Mouse (Mus musculus): ENCODE results near the gene Gja4. TPM values are rescaled to one million over a fixed set of nuclear protein-coding genes. Genes with fewer than 3 reads are reported as not detected.

The Gja4 gene
- polyA plus RNA-seq, 1 experiment from 2014 or later, result 11.4 TPM

DNA sequence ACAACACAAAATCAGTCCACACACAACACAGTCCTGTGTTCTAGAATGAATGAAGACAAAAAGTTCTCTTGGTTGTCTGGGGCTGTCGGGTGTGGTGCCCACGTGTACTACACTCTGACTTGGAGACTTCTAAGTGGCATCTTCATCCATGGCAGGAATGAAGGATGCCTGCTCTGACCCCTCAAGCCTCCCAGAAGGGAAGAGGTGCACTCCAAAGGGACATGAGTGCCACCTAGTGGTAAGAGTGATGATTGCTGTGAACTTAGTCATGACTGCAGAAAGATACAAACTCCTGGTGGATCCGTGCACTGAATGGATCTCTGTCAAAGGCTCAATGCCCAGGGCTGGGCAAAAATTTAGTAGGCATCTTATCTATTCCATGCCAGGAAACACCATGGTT is 5.8 kb upstream of the Gja4 start:
- Histone ChIP-seq H3K9ac (no peak overlapping the region), H3K4me3 (no peak overlapping the region), H3K27ac (no peak overlapping the region), H3K27me3 (peaks cover 4% of the 10 kb centered on the region), H3K4me2 (no peak overlapping the region), H3K4me1 (no peaks in the 10 kb centered on the region), H3K9me3 (replicated peaks) (no peaks in the 10 kb centered on the region), H3K36me3 (ENCODE audit: poor library complexity, severe bottlenecking) (no peaks in the 10 kb centered on the region)
- WGBS, result 5% methylated on average over 3 of the region's 3 CpGs
- peak; percentile 55; the same call in 1 of the 2 replicates for ATAC-seq

DNA sequence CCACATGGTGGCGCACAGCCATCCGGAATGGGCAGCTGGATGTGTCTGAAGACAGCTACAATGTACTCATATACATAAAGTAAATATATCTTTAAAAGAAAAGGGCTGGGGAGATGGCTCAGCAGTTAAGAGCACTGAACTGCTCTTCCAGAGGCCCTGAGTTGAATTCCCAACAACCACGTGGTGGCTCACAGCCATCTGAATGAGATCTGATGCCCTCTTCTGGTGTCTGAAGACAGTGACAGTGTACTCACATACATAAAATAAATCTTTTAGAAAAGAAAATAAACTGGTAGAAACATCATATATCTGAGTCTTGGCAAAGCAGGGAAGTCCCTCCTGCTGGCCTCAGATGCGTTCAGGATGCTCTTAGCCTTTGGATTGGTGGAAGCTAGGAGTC is 3.3 kb upstream of the Gja4 start:
- Histone ChIP-seq H3K9ac (no peak overlapping the region), H3K9me3 (replicated peaks) (no peaks in the 10 kb centered on the region), H3K36me3 (ENCODE audit: poor library complexity, severe bottlenecking) (no peaks in the 10 kb centered on the region), H3K4me2 (no peak overlapping the region), H3K27ac (no peak overlapping the region), H3K4me1 (peaks cover 13% of the 10 kb centered on the region), H3K4me3 (no peak overlapping the region), H3K27me3 (peaks cover 17% of the 10 kb centered on the region)
- ATAC-seq, result no peak
- 49% methylated on average over 4 of the region's 4 CpGs for WGBS

DNA sequence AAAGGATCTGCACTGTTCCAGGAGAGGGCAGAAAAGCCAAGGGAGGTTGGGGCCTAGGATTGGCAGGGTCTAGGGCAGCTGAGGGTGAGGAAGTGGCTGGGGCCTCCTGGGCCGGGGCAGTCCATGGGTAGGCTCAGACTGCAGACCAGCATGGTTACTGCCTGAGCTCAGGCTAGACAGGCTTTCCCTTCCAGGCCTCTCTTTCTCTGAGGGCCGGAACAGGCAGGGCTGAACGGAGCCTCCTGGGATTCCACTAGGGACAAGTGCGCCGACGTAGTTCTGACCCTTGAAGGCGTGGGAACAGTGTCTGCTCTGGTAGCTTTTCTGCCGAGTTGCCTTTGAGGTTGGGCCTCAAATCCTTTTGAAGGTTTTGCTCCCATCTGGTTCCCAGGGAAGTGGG is 1.9 kb upstream of the Gja4 start:
- Histone ChIP-seq H3K4me1 (peaks cover 13% of the 10 kb centered on the region), H3K4me3 (no peak overlapping the region), H3K9ac (no peak overlapping the region), H3K27me3 (peaks cover 24% of the 10 kb centered on the region), H3K36me3 (ENCODE audit: poor library complexity, severe bottlenecking) (no peaks in the 10 kb centered on the region), H3K27ac (no peak overlapping the region), H3K9me3 (replicated peaks) (no peaks in the 10 kb centered on the region), H3K4me2 (no peak overlapping the region)
- ATAC-seq, result no peak
- 88% methylated on average over 8 of the region's 8 CpGs for WGBS

DNA sequence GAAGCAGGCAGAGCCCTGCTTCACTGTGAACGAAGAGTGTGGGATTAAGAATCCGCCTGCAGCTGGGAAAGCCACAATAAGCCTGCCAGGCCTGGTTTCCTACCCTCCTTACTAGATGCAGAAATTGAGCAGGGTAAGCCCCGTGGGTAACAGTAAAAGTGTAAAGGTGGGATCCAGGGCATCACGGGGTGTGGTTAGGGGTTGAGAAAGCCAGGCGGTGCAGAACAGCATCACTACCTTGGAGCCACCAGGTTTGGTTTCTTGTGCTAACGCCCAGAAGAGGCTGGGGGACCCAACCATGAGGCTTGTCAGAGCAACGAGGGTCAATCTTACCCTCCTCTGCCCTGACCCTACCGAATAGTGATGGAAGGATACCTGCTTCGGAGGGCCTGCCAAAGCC is 746 bp upstream of the Gja4 start:
- Histone ChIP-seq H3K9me3 (replicated peaks) (no peaks in the 10 kb centered on the region), H3K4me3 (no peak overlapping the region), H3K27me3 (peaks cover 24% of the 10 kb centered on the region), H3K9ac (no peak overlapping the region), H3K4me2 (peak overlapping the region; percentile 79), H3K4me1 (peaks cover 13% of the 10 kb centered on the region), H3K36me3 (ENCODE audit: poor library complexity, severe bottlenecking) (no peaks in the 10 kb centered on the region), H3K27ac (no peak overlapping the region)
- ATAC-seq, result no peak
- 44% methylated on average over 9 of the region's 9 CpGs for WGBS

DNA sequence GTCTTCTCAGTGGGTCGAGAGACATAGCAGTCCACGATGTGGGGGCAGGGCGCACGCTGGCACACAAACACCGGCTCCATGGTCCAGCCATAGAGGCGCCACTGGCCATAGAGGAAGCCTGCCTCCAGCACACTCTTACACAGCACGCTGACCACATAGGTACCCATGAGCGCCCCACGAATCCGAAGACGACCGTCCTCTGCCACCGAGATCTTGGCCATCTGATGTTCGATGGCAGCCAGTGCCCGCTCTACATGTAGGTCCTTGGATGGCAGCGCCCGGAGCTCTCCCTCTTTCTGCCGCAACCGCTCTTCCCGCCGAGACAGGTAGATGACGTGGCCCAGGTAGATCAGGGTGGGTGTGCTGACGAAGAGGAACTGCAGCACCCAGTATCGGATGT is 1.5 kb downstream of the Gja4 start:
- no peaks in the 10 kb centered on the region for H3K36me3 ChIP-seq (ENCODE audit: poor library complexity, severe bottlenecking)
- H3K4me2 ChIP-seq, result no peak overlapping the region
- H3K9me3 ChIP-seq (replicated peaks), result no peaks in the 10 kb centered on the region
- H3K4me1 ChIP-seq, result peaks cover 13% of the 10 kb centered on the region
- 63% methylated on average over 24 of the region's 24 CpGs for WGBS
- ATAC-seq, result no peak
- peaks cover 24% of the 10 kb centered on the region for H3K27me3 ChIP-seq
- H3K4me3 ChIP-seq, result no peak overlapping the region
- H3K27ac ChIP-seq, result no peak overlapping the region
- H3K9ac ChIP-seq, result no peak overlapping the region

DNA sequence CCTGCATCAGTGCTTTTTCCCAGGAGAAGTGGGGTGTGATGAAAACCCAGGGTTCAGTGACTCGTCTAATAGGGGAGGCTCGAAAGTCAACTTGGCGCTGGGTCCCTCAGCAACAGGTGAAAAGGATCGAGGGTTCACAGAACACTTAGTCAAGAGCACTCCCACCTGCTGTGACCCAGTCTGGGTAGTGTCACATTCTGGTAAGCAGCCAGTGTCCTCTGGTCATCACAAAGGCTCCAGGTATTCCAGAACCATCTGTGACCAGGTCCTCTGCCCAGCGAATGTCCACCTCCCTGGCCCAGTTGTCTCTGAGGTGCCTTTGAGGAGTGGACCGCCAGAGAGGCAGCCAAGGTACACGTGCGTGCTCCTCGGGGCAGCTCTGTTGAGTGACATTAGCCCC is 2.3 kb downstream of the Gja4 start:
- Histone ChIP-seq H3K4me1 (peaks cover 13% of the 10 kb centered on the region), H3K27ac (no peak overlapping the region), H3K4me2 (no peak overlapping the region), H3K4me3 (no peak overlapping the region), H3K9ac (no peak overlapping the region), H3K27me3 (peaks cover 24% of the 10 kb centered on the region), H3K36me3 (ENCODE audit: poor library complexity, severe bottlenecking) (no peaks in the 10 kb centered on the region), H3K9me3 (replicated peaks) (no peaks in the 10 kb centered on the region)
- no peak for ATAC-seq
- WGBS, result 64% methylated on average over 9 of the region's 9 CpGs

DNA sequence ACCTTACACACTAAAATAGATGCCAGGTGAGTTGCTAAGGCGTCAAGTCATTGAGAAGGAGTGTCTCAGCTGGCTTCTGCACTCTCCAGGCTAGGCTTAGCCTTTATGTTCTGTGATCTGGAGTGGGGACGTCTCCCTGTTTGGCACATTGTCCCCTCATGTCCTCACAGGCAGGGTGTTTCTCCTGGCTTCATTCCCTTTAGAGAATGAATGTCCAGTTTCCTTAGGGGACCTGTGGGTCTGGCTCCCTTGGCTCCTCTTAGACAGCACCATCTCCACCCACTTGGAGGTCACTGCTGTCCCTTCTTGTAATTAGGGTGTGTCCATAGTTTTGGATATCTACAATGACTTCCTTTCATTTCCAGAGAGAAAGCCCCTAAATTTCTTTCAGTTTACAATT is 6.9 kb downstream of the Gja4 start:
- WGBS, result 63% methylated on average over 2 of the region's 2 CpGs
- H3K36me3 ChIP-seq (ENCODE audit: poor library complexity, severe bottlenecking), result no peaks in the 10 kb centered on the region
- no peak overlapping the region for H3K4me2 ChIP-seq

DNA sequence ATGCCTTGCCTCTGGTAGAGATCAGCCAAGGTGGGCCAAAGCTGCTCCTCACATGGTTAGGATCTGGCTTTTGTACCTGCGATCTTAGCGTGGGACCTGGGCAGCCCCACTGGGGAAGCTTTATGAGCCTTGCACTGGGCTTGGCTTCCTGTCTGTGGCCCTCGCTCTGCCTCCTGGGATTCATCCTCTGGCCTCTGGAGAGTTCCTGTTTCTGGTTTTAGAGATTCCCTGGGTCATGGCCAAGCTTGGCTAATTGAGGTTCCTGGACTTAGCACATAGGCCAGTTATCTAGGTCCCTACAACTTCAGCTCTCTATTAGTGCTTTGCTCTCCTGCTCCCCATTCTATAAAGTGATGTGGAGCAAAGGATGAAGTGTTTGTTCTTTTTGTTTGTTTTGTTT is 10.0 kb downstream of the Gja4 start:
- 78% methylated on average over 3 of the region's 3 CpGs for WGBS

More for the DNA sequence above, 6.9 kb downstream of the Gja4 start:
- Histone ChIP-seq H3K27me3 (peaks cover 4% of the 10 kb centered on the region; the same call in 1 of the 2 replicates), H3K9ac (no peak overlapping the region), H3K9me3 (replicated peaks) (no peaks in the 10 kb centered on the region), H3K4me3 (no peak overlapping the region), H3K27ac (no peak overlapping the region), H3K4me1 (no peaks in the 10 kb centered on the region)
- ATAC-seq, result no peak

DNA sequence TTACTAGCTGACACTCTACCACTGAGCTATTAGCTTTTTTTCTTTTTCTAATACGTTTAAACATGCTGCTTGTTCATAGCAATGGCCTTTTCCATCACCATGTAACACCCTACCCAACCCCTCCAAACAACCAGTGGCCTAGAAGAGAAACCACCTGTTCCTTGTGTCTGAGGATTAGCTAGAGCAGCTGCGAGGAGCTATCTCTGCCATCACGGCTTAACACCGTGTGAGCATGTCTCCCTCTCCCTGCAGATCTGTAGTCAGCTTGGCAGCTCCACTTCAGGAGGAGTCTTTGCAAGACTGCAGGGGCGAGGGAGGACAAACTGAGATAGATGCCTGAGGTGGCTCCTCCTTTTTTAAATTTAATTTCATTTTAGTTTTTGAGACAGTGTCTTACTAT is 13.3 kb downstream of the Gja4 start:
- H3K9ac ChIP-seq, result no peak overlapping the region
- H3K36me3 ChIP-seq (ENCODE audit: poor library complexity, severe bottlenecking), result no peaks in the 10 kb centered on the region
- H3K9me3 ChIP-seq (replicated peaks), result no peaks in the 10 kb centered on the region
- no peak for ATAC-seq
- H3K4me1 ChIP-seq, result no peaks in the 10 kb centered on the region
- H3K4me2 ChIP-seq, result no peak overlapping the region
- WGBS, result 75% methylated on average over 5 of the region's 5 CpGs
- H3K27ac ChIP-seq, result no peak overlapping the region
- no peak overlapping the region for H3K4me3 ChIP-seq
- no peaks in the 10 kb centered on the region for H3K27me3 ChIP-seq

More for the DNA sequence above, 10.0 kb downstream of the Gja4 start:
- Histone ChIP-seq H3K9me3 (replicated peaks) (no peaks in the 10 kb centered on the region), H3K27me3 (no peaks in the 10 kb centered on the region), H3K27ac (no peak overlapping the region), H3K9ac (no peak overlapping the region), H3K4me1 (no peaks in the 10 kb centered on the region), H3K4me3 (no peak overlapping the region), H3K36me3 (ENCODE audit: poor library complexity, severe bottlenecking) (no peaks in the 10 kb centered on the region), H3K4me2 (no peak overlapping the region)
- no peak for ATAC-seq

DNA sequence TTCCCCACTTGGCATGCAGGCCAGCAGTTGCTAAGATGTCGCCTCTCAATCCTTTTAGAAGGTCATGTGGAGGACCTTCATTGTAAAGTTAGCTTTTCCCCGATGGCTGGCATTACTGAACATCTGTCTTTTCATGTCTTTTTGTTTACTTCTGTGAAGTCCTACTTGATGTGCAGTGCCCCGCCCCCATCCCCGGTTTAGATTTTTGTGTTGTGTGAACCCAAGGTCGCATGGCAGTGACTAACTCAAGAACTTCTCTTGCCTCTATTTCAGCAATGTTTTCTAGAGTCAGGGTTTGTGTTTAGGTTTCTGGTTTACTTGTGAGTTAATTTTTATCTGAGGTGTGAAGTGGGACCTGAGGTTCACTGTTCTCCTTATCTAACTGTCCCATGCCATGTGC is 21.2 kb downstream of the Gja4 start:
- WGBS, result 78% methylated on average over 5 of the region's 5 CpGs
- H3K4me3 ChIP-seq, result no peak overlapping the region
- H3K27ac ChIP-seq, result no peak overlapping the region
- no peaks in the 10 kb centered on the region for H3K9me3 ChIP-seq (replicated peaks)
- H3K9ac ChIP-seq, result no peak overlapping the region
- no peak for ATAC-seq
- H3K4me2 ChIP-seq, result no peak overlapping the region
- no peaks in the 10 kb centered on the region for H3K36me3 ChIP-seq (ENCODE audit: poor library complexity, severe bottlenecking)
- H3K27me3 ChIP-seq, result no peaks in the 10 kb centered on the region
- no peaks in the 10 kb centered on the region for H3K4me1 ChIP-seq

DNA sequence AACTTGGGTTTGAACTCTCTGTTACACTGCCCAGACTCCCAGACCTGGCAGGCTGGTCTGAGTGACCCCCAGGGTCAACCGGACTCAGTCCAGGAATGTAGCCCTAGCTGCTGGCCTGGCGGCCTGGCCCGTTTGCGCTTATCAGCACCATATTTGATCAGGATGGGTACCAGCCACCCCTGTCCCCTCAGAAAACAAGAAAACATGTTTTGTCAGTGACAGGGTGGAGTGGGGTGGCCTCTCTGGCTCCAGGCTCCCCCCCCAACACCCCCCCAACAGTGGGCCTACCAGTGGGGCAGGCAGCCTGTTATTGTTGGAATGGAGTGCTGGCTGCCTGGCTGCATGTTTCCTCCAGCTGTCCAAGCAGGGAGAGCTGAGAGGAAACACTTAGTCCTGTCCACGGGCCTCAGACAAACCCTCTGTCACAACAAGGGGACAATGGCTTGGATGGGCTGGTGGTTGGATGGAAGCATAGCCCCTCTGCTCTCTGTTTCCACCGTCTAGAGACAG is 24.7 kb downstream of the Gja4 start:
- no peak overlapping the region for H3K9ac ChIP-seq

DNA sequence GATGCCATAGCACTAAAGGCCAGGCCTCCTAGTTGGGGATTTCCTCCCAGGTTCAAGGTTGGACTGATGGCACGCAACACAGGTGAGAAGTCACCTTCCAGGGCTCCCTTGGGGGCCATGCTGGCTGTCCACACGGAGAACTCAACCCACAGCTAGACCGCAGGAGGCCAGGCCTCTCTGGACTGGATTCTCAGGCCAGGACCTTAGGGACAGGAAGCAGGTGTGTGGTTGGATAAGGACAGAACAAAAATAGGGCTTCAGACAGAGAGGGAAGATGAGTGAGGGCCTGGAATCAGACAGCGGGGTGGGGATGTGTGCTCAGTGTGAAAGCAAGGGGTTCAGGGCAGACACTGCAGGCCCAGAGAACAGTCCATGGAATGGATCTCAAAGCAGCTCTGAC is 26.9 kb downstream of the Gja4 start:
- H3K27ac ChIP-seq, result no peak overlapping the region
- no peak for ATAC-seq
- H3K9ac ChIP-seq, result no peak overlapping the region
- no peaks in the 10 kb centered on the region for H3K27me3 ChIP-seq
- no peaks in the 10 kb centered on the region for H3K36me3 ChIP-seq (ENCODE audit: poor library complexity, severe bottlenecking)
- H3K4me2 ChIP-seq, result no peak overlapping the region
- no peaks in the 10 kb centered on the region for H3K9me3 ChIP-seq (replicated peaks)
- 78% methylated on average over 4 of the region's 4 CpGs for WGBS
- H3K4me3 ChIP-seq, result no peak overlapping the region
- H3K4me1 ChIP-seq, result no peaks in the 10 kb centered on the region

More for the DNA sequence above, 24.7 kb downstream of the Gja4 start:
- Histone ChIP-seq H3K9me3 (replicated peaks) (no peaks in the 10 kb centered on the region), H3K4me3 (no peak overlapping the region), H3K27ac (no peak overlapping the region), H3K4me2 (no peak overlapping the region), H3K27me3 (no peaks in the 10 kb centered on the region), H3K4me1 (no peaks in the 10 kb centered on the region), H3K36me3 (ENCODE audit: poor library complexity, severe bottlenecking) (no peaks in the 10 kb centered on the region)
- no peak for ATAC-seq
- 85% methylated on average over 6 of the region's 6 CpGs for WGBS

DNA sequence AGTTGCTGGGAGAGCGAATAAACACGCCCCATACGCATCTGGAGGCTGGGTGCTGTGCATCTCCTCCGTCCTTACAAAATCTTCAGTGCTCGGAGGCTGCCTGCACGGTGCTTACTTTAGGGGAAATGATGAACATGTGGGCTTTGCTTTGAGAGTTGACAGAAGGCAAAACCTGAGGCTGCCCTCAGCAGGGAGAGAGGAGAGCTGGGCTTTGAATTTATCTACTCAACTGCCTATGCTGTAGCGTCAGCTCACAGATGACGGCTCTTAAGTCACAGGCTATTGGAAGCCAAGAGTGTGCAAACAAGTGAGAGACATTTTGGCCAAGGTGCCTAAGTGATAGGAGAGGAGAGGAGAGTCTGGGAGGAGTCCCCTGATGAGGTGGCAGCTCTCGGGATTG is 34.6 kb downstream of the Gja4 start:
- no peak overlapping the region for H3K4me2 ChIP-seq
- no peak for ATAC-seq
- H3K4me3 ChIP-seq, result no peak overlapping the region
- no peak overlapping the region for H3K9ac ChIP-seq
- no peaks in the 10 kb centered on the region for H3K36me3 ChIP-seq (ENCODE audit: poor library complexity, severe bottlenecking)
- no peaks in the 10 kb centered on the region for H3K4me1 ChIP-seq
- 81% methylated on average over 9 of the region's 9 CpGs for WGBS
- no peaks in the 10 kb centered on the region for H3K27me3 ChIP-seq
- H3K27ac ChIP-seq, result no peak overlapping the region
- no peaks in the 10 kb centered on the region for H3K9me3 ChIP-seq (replicated peaks)
